Mouse (Mus musculus): ENCODE measurements around the gene Lasp1. TPM values are rescaled to one million over a fixed set of nuclear protein-coding genes. Genes with fewer than 3 reads are reported as not detected.

The Lasp1 gene
- polyA plus RNA-seq, 1 experiment from 2014 or later: 62.6 TPM

DNA sequence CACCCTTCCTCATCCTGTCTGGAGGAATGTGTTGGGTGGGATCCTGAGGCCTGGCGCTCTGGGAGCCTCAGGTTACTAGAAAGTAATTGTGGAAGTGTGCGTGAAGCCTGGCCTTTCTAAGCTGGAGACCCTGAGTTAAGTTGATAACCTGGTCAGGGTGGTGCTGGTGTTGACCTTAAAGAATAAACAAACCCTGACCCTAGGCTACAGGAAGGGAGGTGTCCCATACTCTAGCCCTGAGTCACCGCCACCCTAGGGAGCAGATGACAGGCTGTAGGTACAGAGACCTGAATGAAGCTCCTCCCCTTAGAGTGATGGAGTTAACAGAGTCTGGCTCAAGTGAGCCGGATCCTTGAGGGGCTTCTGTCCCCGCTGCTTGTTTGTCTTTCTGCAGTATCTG, 5.0 kb downstream of the Lasp1 start:
- Histone ChIP-seq H3K27ac (replicated peaks; ENCODE audit: low read depth, low read length) (no peak overlapping the region), H3K4me1 (ENCODE audit: control insufficient read depth, insufficient read depth, low read length) (peaks cover 40% of the 10 kb centered on the region), H3K36me3 (replicated peaks; ENCODE audit: control insufficient read depth, insufficient read depth, low read depth, low read length) (peaks cover under 1% of the 10 kb centered on the region; the same call in 1 of the 2 replicates), H3K9me3 (replicated peaks; ENCODE audit: control insufficient read depth, low read length) (no peaks in the 10 kb centered on the region), H3K27me3 (ENCODE audit: control insufficient read depth, insufficient read depth, low read length) (no peaks in the 10 kb centered on the region), H3K9ac (replicated peaks; ENCODE audit: low read length) (no peak overlapping the region), H3K4me3 (ENCODE audit: low read depth, low read length) (no peak overlapping the region), H3K4me2 (ENCODE audit: low read depth, low read length) (no peak overlapping the region; the same call in 1 of the 2 replicates)
- DNase-seq (ENCODE audit: low spot score): no peak
- WGBS: 61% methylated on average over 5 of the region's 5 CpGs
- ATAC-seq (replicated peaks; ENCODE audit: insufficient number of reproducible peaks, low FRiP score, low TSS enrichment, low read depth): no peak

DNA sequence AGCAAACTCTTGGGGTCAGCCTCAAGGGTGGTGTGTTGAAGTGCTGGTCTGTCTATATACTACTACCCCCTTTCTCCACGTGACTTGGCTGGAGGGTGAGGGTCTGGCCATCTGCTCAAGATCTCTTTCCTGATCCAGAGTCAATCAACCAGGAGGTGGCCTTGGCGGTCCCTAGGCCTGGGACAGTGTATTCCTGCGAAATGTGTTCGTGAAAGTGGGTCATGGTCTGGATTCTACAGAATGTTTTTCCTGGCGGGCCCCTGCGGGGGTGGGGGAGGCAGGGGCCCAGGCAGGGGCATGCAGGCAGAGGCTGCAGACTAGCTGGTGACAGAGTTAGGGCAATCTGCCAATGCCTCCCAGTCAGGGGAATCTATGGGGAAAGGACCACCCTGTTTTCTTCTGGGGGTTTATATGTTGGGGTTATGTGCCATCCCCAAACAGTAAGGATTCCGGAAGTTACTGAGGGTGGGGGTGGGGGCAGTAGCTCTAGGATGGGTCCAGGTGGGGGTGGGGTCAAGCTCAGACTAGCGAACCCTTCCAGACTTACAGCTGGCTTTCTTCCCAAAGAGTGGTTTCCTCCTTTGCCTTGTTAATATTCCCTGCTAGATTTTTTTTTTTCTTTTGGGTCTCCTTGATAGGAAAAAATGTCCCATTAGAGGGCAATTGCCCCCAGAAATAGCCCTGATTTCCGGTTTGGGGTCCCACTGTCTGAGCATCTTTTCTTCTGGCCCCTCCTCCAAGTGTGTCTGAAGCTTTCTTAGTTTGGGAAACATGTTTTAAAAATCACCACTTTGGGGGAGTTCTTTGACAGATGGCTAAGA, 6.3 kb downstream of the Lasp1 start:
- Histone ChIP-seq H3K27me3 (ENCODE audit: control insufficient read depth, insufficient read depth, low read length) (no peaks in the 10 kb centered on the region), H3K27ac (replicated peaks; ENCODE audit: low read depth, low read length) (peak overlapping the region; percentile 15), H3K4me1 (ENCODE audit: control insufficient read depth, insufficient read depth, low read length) (peaks cover 42% of the 10 kb centered on the region), H3K4me2 (ENCODE audit: low read depth, low read length) (peak overlapping the region; percentile 6; the same call in 1 of the 2 replicates), H3K36me3 (replicated peaks; ENCODE audit: control insufficient read depth, insufficient read depth, low read depth, low read length) (peaks cover 3% of the 10 kb centered on the region; the same call in 1 of the 2 replicates), H3K9me3 (replicated peaks; ENCODE audit: control insufficient read depth, low read length) (no peaks in the 10 kb centered on the region), H3K9ac (replicated peaks; ENCODE audit: low read length) (peak overlapping the region; percentile 10; the same call in 1 of the 2 replicates), H3K4me3 (ENCODE audit: low read depth, low read length) (no peak overlapping the region)
- ATAC-seq (replicated peaks; ENCODE audit: insufficient number of reproducible peaks, low FRiP score, low TSS enrichment, low read depth) (no peak), DNase-seq (ENCODE audit: low spot score) (peak; percentile 26)
- WGBS: 22% methylated on average over 9 of the region's 9 CpGs

DNA sequence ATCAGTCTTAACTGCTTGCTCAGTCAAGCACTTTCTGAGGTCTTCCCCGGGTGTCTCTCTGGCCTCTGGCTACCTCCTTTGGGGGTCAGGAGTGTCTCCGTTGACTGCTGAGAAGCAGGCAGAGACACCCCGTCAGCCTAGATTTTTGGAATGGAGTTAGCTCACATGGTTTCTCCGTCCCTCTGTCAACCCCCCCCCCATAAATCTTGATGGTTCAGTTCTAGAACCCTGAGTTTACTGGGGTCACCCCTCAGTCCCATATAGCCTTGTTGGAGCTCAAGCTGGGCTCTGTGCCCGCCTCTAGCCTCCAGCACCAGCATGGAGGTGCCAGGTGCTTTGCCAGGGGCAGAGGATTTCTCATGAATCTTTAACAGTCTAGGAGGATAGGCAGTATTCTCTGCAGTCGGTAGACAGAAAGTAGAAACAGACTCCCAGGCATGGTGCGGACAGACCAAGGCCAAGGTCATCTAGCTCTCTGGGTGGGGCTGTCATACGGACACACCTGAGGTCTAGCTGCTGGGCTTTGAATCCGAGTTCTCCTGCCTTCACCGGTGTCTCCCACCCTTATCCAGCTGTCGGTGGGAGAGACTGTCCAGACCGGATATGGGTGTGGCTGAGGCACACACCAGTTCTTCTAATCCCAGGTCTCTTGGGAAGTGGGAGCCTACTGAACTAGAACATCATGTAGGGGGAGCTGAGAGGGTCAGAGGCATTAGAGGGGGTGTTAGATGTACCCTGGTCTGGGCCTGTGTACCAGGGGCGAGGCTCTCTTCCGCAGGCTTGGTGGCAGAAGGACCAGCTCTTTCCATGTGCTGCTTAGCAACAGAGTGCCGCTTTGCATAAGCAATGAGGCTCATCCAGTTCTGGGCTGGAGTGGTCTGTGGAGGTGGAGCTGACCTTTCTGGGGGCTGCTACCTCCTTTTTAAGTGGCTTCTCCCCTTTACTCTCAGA, 7.1 kb downstream of the Lasp1 start:
- peaks cover 3% of the 10 kb centered on the region; the same call in 1 of the 2 replicates for H3K36me3 ChIP-seq (replicated peaks; ENCODE audit: control insufficient read depth, insufficient read depth, low read depth, low read length)
- H3K9ac ChIP-seq (replicated peaks; ENCODE audit: low read length): 0 out of 2 replicates have a peak overlapping the region, but pooled peaks have one; percentile 18
- H3K27me3 ChIP-seq (ENCODE audit: control insufficient read depth, insufficient read depth, low read length): no peaks in the 10 kb centered on the region
- H3K9me3 ChIP-seq (replicated peaks; ENCODE audit: control insufficient read depth, low read length): no peaks in the 10 kb centered on the region
- ATAC-seq (replicated peaks; ENCODE audit: insufficient number of reproducible peaks, low FRiP score, low TSS enrichment, low read depth) (no peak; the same call in 1 of the 2 replicates), DNase-seq (ENCODE audit: low spot score) (no peak)
- no peak overlapping the region for H3K4me3 ChIP-seq (ENCODE audit: low read depth, low read length)
- H3K4me2 ChIP-seq (ENCODE audit: low read depth, low read length): peak overlapping the region; percentile 7; the same call in 1 of the 2 replicates
- 52% methylated on average over 15 of the region's 15 CpGs for WGBS
- peaks cover 42% of the 10 kb centered on the region for H3K4me1 ChIP-seq (ENCODE audit: control insufficient read depth, insufficient read depth, low read length)
- H3K27ac ChIP-seq (replicated peaks; ENCODE audit: low read depth, low read length): peak overlapping the region; percentile 35; the same call in 1 of the 2 replicates

DNA sequence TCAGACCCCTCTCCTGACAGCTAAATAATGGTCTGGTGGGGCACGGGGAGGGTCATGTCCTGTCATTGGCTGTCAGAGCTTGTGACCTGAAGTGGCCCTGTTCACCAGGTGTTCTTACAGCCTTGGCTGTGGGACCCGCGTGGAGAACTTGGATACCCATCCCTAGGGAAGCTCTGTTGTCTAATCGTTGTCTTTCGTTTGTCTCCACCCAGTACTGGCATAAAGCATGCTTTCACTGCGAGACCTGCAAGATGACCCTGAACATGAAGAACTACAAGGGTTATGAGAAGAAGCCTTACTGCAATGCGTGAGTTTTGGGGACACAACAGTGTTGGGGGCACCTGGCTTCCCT, 7.8 kb downstream of the Lasp1 start:
- Histone ChIP-seq H3K9me3 (replicated peaks; ENCODE audit: control insufficient read depth, low read length) (no peaks in the 10 kb centered on the region), H3K27ac (replicated peaks; ENCODE audit: low read depth, low read length) (no peak overlapping the region), H3K4me2 (ENCODE audit: low read depth, low read length) (no peak overlapping the region; the same call in 1 of the 2 replicates), H3K4me3 (ENCODE audit: low read depth, low read length) (no peak overlapping the region), H3K4me1 (ENCODE audit: control insufficient read depth, insufficient read depth, low read length) (peaks cover 39% of the 10 kb centered on the region), H3K9ac (replicated peaks; ENCODE audit: low read length) (0 out of 2 replicates have a peak overlapping the region, but pooled peaks have one; percentile 18), H3K36me3 (replicated peaks; ENCODE audit: control insufficient read depth, insufficient read depth, low read depth, low read length) (peaks cover 3% of the 10 kb centered on the region; the same call in 1 of the 2 replicates), H3K27me3 (ENCODE audit: control insufficient read depth, insufficient read depth, low read length) (no peaks in the 10 kb centered on the region)
- ATAC-seq (replicated peaks; ENCODE audit: insufficient number of reproducible peaks, low FRiP score, low TSS enrichment, low read depth) (no peak), DNase-seq (ENCODE audit: low spot score) (no peak)
- 69% methylated on average over 7 of the region's 7 CpGs for WGBS

DNA sequence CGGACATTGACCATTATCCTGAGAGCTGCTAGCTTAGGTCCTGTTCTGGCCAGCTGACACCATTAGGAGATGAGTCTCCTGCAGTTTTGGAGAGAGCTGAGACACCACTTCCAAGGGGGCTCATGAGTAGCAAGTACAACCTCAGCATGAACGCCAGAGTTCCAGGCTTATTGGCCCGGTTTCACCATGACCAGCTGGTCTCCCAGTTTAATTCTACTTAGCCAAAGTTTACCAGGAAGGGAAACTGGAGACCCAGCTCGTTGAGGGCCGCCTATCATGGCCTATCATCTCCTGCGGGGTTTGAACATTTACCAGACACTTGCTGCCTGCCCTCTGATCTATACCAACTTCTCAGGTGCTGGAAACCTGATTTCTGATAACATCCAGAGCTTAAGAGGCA, 8.8 kb downstream of the Lasp1 start:
- H3K4me3 ChIP-seq (ENCODE audit: low read depth, low read length): no peak overlapping the region
- H3K4me2 ChIP-seq (ENCODE audit: low read depth, low read length): no peak overlapping the region
- WGBS: 32% methylated on average over 6 of the region's 6 CpGs
- H3K9me3 ChIP-seq (replicated peaks; ENCODE audit: control insufficient read depth, low read length): no peaks in the 10 kb centered on the region
- no peak for DNase-seq (ENCODE audit: low spot score)
- H3K27ac ChIP-seq (replicated peaks; ENCODE audit: low read depth, low read length): peak overlapping the region; percentile 52
- H3K36me3 ChIP-seq (replicated peaks; ENCODE audit: control insufficient read depth, insufficient read depth, low read depth, low read length): peaks cover 3% of the 10 kb centered on the region; the same call in 1 of the 2 replicates
- H3K4me1 ChIP-seq (ENCODE audit: control insufficient read depth, insufficient read depth, low read length): peaks cover 46% of the 10 kb centered on the region
- ATAC-seq (replicated peaks; ENCODE audit: insufficient number of reproducible peaks, low FRiP score, low TSS enrichment, low read depth): no peak
- H3K9ac ChIP-seq (replicated peaks; ENCODE audit: low read length): no peak overlapping the region
- H3K27me3 ChIP-seq (ENCODE audit: control insufficient read depth, insufficient read depth, low read length): no peaks in the 10 kb centered on the region

DNA sequence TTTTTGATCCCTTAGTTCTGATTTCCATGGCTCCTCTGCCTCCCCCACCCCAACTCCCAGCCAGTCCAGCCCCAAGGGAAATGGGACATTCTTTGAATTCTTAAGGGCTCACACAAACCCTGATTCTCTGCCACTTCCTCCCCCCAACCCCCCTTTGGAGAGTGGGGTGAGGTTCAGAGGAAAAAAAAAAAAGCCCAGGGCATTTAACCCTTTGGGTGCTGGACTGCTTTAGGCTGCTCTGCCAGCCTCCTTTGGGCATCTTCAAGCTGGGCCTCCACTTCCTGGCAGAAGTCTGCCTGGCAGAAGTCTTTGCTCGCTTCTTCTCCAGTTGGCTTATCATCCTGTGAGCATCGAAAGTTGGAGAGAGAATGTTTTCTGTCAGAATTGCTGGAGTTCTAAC, 9.3 kb downstream of the Lasp1 start:
- no peak for ATAC-seq (replicated peaks; ENCODE audit: insufficient number of reproducible peaks, low FRiP score, low TSS enrichment, low read depth)
- peak; percentile 74 for DNase-seq (ENCODE audit: low spot score)
- 57% methylated on average over 2 of the region's 2 CpGs for WGBS
- Histone ChIP-seq H3K4me1 (ENCODE audit: control insufficient read depth, insufficient read depth, low read length) (peaks cover 50% of the 10 kb centered on the region), H3K9ac (replicated peaks; ENCODE audit: low read length) (no peak overlapping the region), H3K4me3 (ENCODE audit: low read depth, low read length) (no peak overlapping the region), H3K9me3 (replicated peaks; ENCODE audit: control insufficient read depth, low read length) (no peaks in the 10 kb centered on the region), H3K27me3 (ENCODE audit: control insufficient read depth, insufficient read depth, low read length) (no peaks in the 10 kb centered on the region), H3K4me2 (ENCODE audit: low read depth, low read length) (no peak overlapping the region), H3K36me3 (replicated peaks; ENCODE audit: control insufficient read depth, insufficient read depth, low read depth, low read length) (peaks cover 3% of the 10 kb centered on the region; the same call in 1 of the 2 replicates), H3K27ac (replicated peaks; ENCODE audit: low read depth, low read length) (peak overlapping the region; percentile 52)

DNA sequence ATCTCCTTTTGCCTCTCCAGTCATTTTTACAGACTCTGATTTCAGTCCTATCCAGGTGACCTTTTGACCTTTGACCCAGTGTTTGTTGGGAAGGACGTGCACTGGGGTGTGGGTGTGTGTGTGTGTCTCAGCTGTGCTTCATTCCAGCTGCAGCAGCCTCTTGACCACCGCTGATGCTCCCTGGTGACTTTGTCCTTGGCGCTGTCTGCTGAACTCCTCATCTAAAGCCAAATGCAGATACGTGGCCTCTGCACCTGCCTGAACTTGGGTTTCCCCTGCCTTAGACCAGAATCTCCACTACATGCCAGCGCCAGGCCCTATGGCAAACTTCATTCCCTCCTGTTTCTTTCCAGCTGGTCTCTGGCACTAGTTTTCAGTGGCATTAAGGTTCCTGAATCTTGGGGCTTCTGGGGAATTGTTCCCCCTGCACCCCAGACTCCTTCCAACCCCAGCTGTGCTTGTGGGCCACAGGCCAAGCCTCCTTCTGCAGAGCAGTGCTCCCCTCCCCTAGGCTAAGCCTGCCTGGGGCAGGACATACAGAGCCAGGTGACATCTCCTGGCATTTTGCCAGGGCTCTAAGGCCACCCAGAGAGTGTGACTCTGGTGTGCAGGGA, 9.9 kb downstream of the Lasp1 start:
- peaks cover 3% of the 10 kb centered on the region; the same call in 1 of the 2 replicates for H3K36me3 ChIP-seq (replicated peaks; ENCODE audit: control insufficient read depth, insufficient read depth, low read depth, low read length)

More for the DNA sequence above, 9.9 kb downstream of the Lasp1 start:
- H3K4me3 ChIP-seq (ENCODE audit: low read depth, low read length): no peak overlapping the region
- peak overlapping the region; percentile 35; the same call in 1 of the 2 replicates for H3K27ac ChIP-seq (replicated peaks; ENCODE audit: low read depth, low read length)
- ATAC-seq (replicated peaks; ENCODE audit: insufficient number of reproducible peaks, low FRiP score, low TSS enrichment, low read depth) (no peak), DNase-seq (ENCODE audit: low spot score) (peak; percentile 24)
- no peak overlapping the region for H3K4me2 ChIP-seq (ENCODE audit: low read depth, low read length)
- H3K4me1 ChIP-seq (ENCODE audit: control insufficient read depth, insufficient read depth, low read length): peaks cover 54% of the 10 kb centered on the region
- H3K9me3 ChIP-seq (replicated peaks; ENCODE audit: control insufficient read depth, low read length): no peaks in the 10 kb centered on the region
- 26% methylated on average over 5 of the region's 5 CpGs for WGBS
- peak overlapping the region; percentile 2; the same call in 1 of the 2 replicates for H3K9ac ChIP-seq (replicated peaks; ENCODE audit: low read length)
- no peaks in the 10 kb centered on the region for H3K27me3 ChIP-seq (ENCODE audit: control insufficient read depth, insufficient read depth, low read length)

All from embryonic facial prominence, embryonic 11.5 days (tissue).